Mouse (Mus musculus) lung, postnatal 0 days (tissue): Measurements from ENCODE around the gene Zfp106. TPM values are rescaled to one million over a fixed set of nuclear protein-coding genes. Genes with fewer than 3 reads are reported as not detected.

Experiments used
- ATAC-seq: fragments of 200-750 bp; cut with Nextera tagmentation; 2 replicates; pipeline ENCODE4 v1.8.0; 2017; ENCODE audit warnings: moderate library complexity
- DNase-seq: peaks from one replicate; pipeline ENCODE4 v3.0.0-alpha.2; 2016; ENCODE audit warnings: low spot score
- H3K27ac ChIP-seq: fragments of 300-500 bp; sonication (generic); 2 replicates; pipeline ENCODE4 v1.5.1; 2014; ENCODE audit warnings: antibody characterized with exemption, mild to moderate bottlenecking, low read length, mixed read lengths
- H3K27me3 ChIP-seq: fragments of 300-500 bp; sonication (generic); replicated peaks from 2 replicates; pipeline ENCODE4 v1.6.1; 2014; ENCODE audit warnings: low read length, mixed read lengths; ENCODE audit not compliant: insufficient read depth
- H3K36me3 ChIP-seq: fragments of 300-500 bp; sonication (generic); 2 replicates; pipeline ENCODE4 v1.6.1; 2014; ENCODE audit warnings: low read length, mixed read lengths; ENCODE audit not compliant: insufficient read depth
- H3K4me1 ChIP-seq: fragments of 300-500 bp; sonication (generic); 2 replicates; pipeline ENCODE4 v1.6.1; 2014; ENCODE audit warnings: antibody characterized with exemption, low read depth, low read length, mixed read lengths; ENCODE audit not compliant: insufficient read depth
- H3K4me2 ChIP-seq: fragments of 300-500 bp; sonication (generic); replicated peaks from 2 replicates; pipeline ENCODE4 v1.6.1; 2014; ENCODE audit warnings: low read depth, mild to moderate bottlenecking, low read length, moderate library complexity, mixed read lengths
- H3K4me3 ChIP-seq: fragments of 300-500 bp; sonication (generic); 2 replicates; pipeline ENCODE4 v1.5.1; 2014; ENCODE audit warnings: low read depth, low read length
- H3K9ac ChIP-seq: fragments of 300-500 bp; sonication (generic); replicated peaks from 2 replicates; pipeline ENCODE4 v1.6.1; 2014; ENCODE audit warnings: low read depth, mild to moderate bottlenecking
- H3K9me3 ChIP-seq: fragments of 300-500 bp; sonication (generic); 2 replicates; pipeline ENCODE4 v1.6.1; 2016; ENCODE audit warnings: low read length, mixed read lengths
- CTCF ChIP-seq: IDR thresholded peaks from 2 replicates; pipeline ENCODE4 v1.5.1; 2016; ENCODE audit warnings: antibody characterized with exemption, mild to moderate bottlenecking
- EP300 ChIP-seq: IDR thresholded peaks from 2 replicates; pipeline ENCODE4 v1.6.1; 2016; ENCODE audit warnings: antibody characterized with exemption, mild to moderate bottlenecking, control low read depth
- WGBS: fragments of 180-500 bp; shearing (Covaris S2); extraction: QIAGEN DNeasy Blood & Tissue Kit; methylation state at CpG from one replicate; pipeline ENCODE4 v1.1.7; 2014; 5-methylcytosine and 5-hydroxymethylcytosine counted together
- polyA plus RNA-seq: library from polyadenylated mRNA; unstranded; fragments of >200 nt; fragmentation: Nextera tagmentation; extraction: Ambion mirVana; gene quantifications from 2 replicates; pipeline ENCODE4 v1.2.1, GENCODE M21; 2015

Gene Zfp106
- polyA plus RNA-seq, 1 experiment from 2014 or later, result 28.5 TPM

DNA sequence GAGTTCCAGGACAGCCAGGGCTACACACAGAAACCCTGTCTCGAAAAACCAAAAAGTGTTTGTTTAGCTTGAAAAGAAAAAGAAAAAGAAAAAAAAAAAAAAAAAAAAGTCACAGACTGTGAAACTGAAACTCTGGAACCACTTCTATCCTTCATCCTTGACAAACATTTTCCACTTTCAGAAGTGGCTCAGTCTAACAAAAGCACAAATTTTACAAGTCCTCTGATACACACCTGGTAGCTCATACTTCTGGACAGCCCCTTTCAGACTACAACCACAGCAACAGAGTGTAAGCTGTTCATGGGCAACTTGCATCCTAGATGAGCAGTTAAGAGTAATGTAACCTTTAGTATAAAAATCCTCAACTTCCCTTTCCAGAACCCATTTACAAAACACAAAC is 2.1 kb downstream of the Zfp106 start:
- Histone ChIP-seq H3K36me3 (no peaks in the 10 kb centered on the region), H3K9me3 (no peaks in the 10 kb centered on the region), H3K27me3 (no peaks in the 10 kb centered on the region), H3K27ac (peak overlapping the region; percentile 20; the same call in 1 of the 2 replicates), H3K9ac (no peak overlapping the region), H3K4me1 (peaks cover 2% of the 10 kb centered on the region; the same call in 1 of the 2 replicates), H3K4me3 (no peak overlapping the region), H3K4me2 (no peak overlapping the region)
- WGBS, result 79% methylated on average over 1 of the region's 1 CpGs
- TF ChIP-seq CTCF, result no peak
- no peak for TF ChIP-seq EP300
- DNase-seq, result no peak
- no peak for ATAC-seq

DNA sequence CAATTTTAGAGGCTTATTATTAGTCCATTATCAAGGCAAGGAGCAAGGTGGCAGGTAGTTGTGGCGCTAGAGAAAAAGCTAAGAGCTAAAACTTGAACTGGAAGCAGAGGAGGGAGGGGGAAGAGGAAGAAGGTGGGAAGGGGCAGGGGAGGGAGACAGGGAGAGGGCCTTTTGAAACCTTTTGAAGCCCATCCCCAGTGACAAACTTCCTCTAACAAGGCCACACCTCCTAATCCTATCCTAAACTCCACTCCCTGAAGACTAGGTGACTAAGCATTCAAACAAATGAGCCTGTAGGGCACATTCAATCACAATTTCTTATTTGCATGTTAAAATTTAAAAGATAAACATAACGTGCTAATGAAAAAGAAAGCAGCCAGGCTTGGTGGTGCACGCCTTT is 4.8 kb downstream of the Zfp106 start:
- WGBS, result 77% methylated on average over 3 of the region's 3 CpGs
- H3K9ac ChIP-seq, result no peak overlapping the region

DNA sequence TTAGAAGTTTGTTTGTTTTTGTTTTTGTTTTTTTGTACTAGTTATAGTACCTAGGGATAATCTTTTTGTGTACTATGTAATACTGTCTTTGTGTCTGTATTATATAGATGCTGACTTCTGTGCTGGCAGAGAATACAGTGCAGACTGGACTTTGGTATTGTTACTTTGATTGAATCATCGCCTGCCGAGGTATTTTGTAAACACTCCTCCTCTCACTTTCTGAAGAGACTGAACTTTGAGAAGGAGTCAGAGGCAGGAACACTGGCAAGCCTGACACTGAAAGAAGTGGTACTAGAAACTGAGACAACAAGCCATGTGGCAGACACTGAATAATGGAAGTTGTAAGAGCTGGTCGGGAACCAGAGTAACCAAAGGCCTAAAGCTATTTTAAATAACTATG is 6.8 kb downstream of the Zfp106 start:
- Histone ChIP-seq H3K4me2 (no peak overlapping the region), H3K9me3 (no peaks in the 10 kb centered on the region), H3K36me3 (no peaks in the 10 kb centered on the region), H3K27ac (no peak overlapping the region), H3K9ac (no peak overlapping the region), H3K27me3 (no peaks in the 10 kb centered on the region), H3K4me1 (no peaks in the 10 kb centered on the region), H3K4me3 (no peak overlapping the region)
- ATAC-seq (no peak), DNase-seq (no peak)
- 31% methylated on average over 3 of the region's 3 CpGs for WGBS
- TF ChIP-seq EP300, result no peak
- TF ChIP-seq CTCF, result no peak

More for the DNA sequence above, 4.8 kb downstream of the Zfp106 start:
- DNase-seq, result peak; percentile 25
- Histone ChIP-seq H3K27me3 (no peaks in the 10 kb centered on the region), H3K9me3 (no peaks in the 10 kb centered on the region), H3K27ac (no peak overlapping the region), H3K4me3 (no peak overlapping the region), H3K36me3 (no peaks in the 10 kb centered on the region), H3K4me1 (peaks cover 2% of the 10 kb centered on the region; the same call in 1 of the 2 replicates), H3K4me2 (no peak overlapping the region)
- TF ChIP-seq CTCF, result no peak
- TF ChIP-seq EP300, result no peak
- no peak for ATAC-seq

DNA sequence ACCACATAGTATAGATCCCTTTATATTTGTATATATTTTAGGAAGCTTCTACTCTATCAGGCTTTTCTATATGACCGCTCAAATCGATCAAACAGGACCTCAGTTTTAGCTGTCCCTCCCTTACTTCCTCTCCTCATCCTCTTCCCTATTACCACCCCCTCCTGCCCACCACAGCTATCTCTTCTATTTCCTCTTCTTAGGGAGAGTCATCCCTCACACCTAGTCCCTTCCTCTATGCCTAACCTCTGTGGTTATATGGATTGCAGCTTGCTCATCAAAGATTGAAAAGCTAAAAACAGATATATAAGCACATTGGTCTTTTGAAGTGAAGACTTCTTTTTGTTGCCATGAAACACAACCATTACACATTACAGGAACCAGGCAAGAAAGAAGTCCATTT is 18.9 kb downstream of the Zfp106 start:
- 86% methylated on average over 2 of the region's 2 CpGs for WGBS
- H3K9ac ChIP-seq, result no peak overlapping the region

DNA sequence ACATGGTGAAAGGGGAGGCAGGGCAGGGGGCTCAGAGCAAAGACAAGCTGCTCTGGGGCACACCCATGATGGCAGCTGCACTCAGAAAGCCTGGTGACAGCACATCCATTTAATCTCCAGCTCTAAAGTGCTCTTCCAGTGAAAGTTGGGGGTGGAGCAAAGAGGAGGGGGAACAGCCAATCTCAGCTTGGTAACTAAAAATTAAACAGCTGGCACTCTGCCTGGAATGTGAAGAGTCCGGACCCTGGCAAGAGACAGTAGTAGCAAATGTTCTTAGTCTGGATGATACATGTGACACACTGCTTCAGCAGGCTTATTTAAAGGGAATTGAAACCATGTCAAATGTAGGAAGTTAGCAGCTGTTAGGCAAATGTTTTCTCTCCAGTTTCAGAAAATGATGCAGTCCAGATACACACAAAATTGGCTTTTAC is 23.9 kb downstream of the Zfp106 start:
- H3K4me1 ChIP-seq, result peaks cover 4% of the 10 kb centered on the region; the same call in 1 of the 2 replicates
- peak overlapping the region; percentile 20; the same call in 1 of the 2 replicates for H3K4me3 ChIP-seq
- H3K9me3 ChIP-seq, result no peaks in the 10 kb centered on the region
- ATAC-seq (peak; percentile 97), DNase-seq (peak; percentile 96)
- H3K4me2 ChIP-seq, result peak overlapping the region; percentile 42
- peak; percentile 80 for TF ChIP-seq EP300
- no peak for TF ChIP-seq CTCF
- H3K36me3 ChIP-seq, result peaks cover 14% of the 10 kb centered on the region; the same call in 1 of the 2 replicates
- peak overlapping the region; percentile 64; the same call in 1 of the 2 replicates for H3K27ac ChIP-seq
- WGBS, result 4% methylated on average over 1 of the region's 1 CpGs
- no peaks in the 10 kb centered on the region for H3K27me3 ChIP-seq
- no peak overlapping the region for H3K9ac ChIP-seq

More for the DNA sequence above, 18.9 kb downstream of the Zfp106 start:
- Histone ChIP-seq H3K4me1 (no peaks in the 10 kb centered on the region), H3K9me3 (no peaks in the 10 kb centered on the region), H3K4me2 (no peak overlapping the region), H3K27ac (no peak overlapping the region), H3K27me3 (no peaks in the 10 kb centered on the region), H3K36me3 (peaks cover 7% of the 10 kb centered on the region; the same call in 1 of the 2 replicates), H3K4me3 (no peak overlapping the region)
- ATAC-seq (no peak), DNase-seq (no peak)
- no peak for TF ChIP-seq CTCF
- TF ChIP-seq EP300, result no peak

DNA sequence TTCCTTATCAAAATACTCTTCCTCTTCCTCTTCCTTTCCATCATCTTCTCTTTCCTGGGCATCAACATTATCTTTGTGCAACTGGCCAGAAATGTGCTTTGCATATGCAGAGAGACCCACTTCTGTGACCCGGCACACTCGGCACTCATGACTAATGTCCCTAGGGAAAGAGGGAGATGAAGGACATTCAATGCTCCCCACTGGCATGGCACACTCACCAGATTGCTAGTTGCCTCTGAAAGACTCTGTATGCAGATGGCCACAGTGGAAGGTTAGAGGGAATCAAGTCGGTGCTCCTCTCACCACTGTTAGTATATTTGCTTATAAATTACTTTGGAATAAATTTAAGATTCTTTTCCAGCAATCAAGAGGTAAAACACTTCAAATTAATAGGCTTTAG is 24.3 kb downstream of the Zfp106 start:
- Histone ChIP-seq H3K4me2 (peak overlapping the region; percentile 42), H3K27me3 (no peaks in the 10 kb centered on the region), H3K9ac (no peak overlapping the region), H3K9me3 (no peaks in the 10 kb centered on the region), H3K4me3 (peak overlapping the region; percentile 20; the same call in 1 of the 2 replicates), H3K36me3 (peaks cover 13% of the 10 kb centered on the region; the same call in 1 of the 2 replicates), H3K4me1 (peaks cover 4% of the 10 kb centered on the region; the same call in 1 of the 2 replicates), H3K27ac (peak overlapping the region; percentile 64; the same call in 1 of the 2 replicates)
- TF ChIP-seq EP300 (no peak), CTCF (no peak)
- WGBS, result 28% methylated on average over 3 of the region's 3 CpGs
- DNase-seq (no peak), ATAC-seq (peak; percentile 12; the same call in 1 of the 2 replicates)

DNA sequence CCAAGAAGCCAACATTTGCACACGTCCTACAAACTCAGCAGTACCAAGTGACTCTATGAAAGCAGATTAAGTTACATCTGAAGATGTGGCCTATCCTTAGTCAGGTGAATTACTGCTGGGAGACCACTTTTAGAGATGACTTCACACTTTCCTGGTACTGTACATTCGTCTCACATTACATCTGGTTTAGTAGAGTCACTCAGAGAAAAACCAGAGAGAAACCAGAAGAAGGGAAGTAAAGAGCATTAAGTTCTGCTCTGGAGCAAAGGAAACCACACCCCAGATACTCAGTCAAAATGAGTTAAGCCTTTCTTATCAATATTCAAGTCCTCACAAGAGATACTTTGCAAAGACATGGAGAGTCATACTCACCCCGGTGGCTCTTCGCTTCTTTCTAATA is 32.4 kb downstream of the Zfp106 start:
- no peak for ATAC-seq
- no peak for DNase-seq
- H3K4me1 ChIP-seq, result no peaks in the 10 kb centered on the region
- no peak overlapping the region for H3K9ac ChIP-seq
- H3K4me3 ChIP-seq, result no peak overlapping the region
- TF ChIP-seq EP300, result no peak
- TF ChIP-seq CTCF, result no peak
- peaks cover 40% of the 10 kb centered on the region for H3K36me3 ChIP-seq
- no peaks in the 10 kb centered on the region for H3K27me3 ChIP-seq
- no peaks in the 10 kb centered on the region for H3K9me3 ChIP-seq
- H3K27ac ChIP-seq, result no peak overlapping the region
- H3K4me2 ChIP-seq, result no peak overlapping the region
- WGBS, result 91% methylated on average over 4 of the region's 4 CpGs
